Mouse (Mus musculus): ENCODE data around the gene Trim26.

- TF ChIP-seq EP300 (IDR thresholded peaks at IDR 0.05), result no peak
- no peak for TF ChIP-seq CTCF (IDR thresholded peaks at IDR 0.05)
Measured at GRCm38 (mm10) chr17:36843696-36844095, 6.8 kb downstream of the Trim26 start.

Measured in lung, postnatal 0 days (tissue).